Mouse (Mus musculus) cerebellum, adult 9-10 months (tissue): Measurements from ENCODE around the gene Mapk6.
A peak's percentile ranks its signal among the peaks of the same experiment; 100 is the strongest.
"Not testable (repeated sequence)": the region's sequence is repeated elsewhere in the genome, so short reads cannot be mapped to it uniquely, and the experiment has no call there.

Experiments
- DNase-seq: peaks from one replicate; pipeline ENCODE4 v3.0.0; 2022

Gene Mapk6

GRCm38 (mm10) chr9:75409852-75410378 is at the start of gene Mapk6:
Gene Mapk6 (minus strand): TSS chr9:75410005.
- peak; percentile 97 for DNase-seq

- no peak for DNase-seq
These were observed 45.9 kb upstream of the Mapk6 start for GRCm38 (mm10) chr9:75455684-75456083.

- DNase-seq = no peak
These were observed 44.2 kb upstream of the Mapk6 start for GRCm38 (mm10) chr9:75453994-75454393.

- no peak for DNase-seq
These were observed 38.2 kb upstream of the Mapk6 start for GRCm38 (mm10) chr9:75448021-75448420.

GRCm38 (mm10) chr9:75446574-75446973 is 36.8 kb upstream of the Mapk6 start:
- DNase-seq = not testable (repeated sequence)

GRCm38 (mm10) chr9:75444981-75445380 is 35.2 kb upstream of the Mapk6 start:
- DNase-seq = no peak

- DNase-seq = no peak
These were observed 31.9 kb upstream of the Mapk6 start for GRCm38 (mm10) chr9:75441691-75442131.

- DNase-seq = peak; percentile 94
These were observed 31.2 kb upstream of the Mapk6 start, which contains the start of gene Leo1 for GRCm38 (mm10) chr9:75440796-75441666. Gene Leo1 (plus strand): TSS chr9:75441524.

- DNase-seq = peak; percentile 60
These were observed 28.0 kb upstream of the Mapk6 start for GRCm38 (mm10) chr9:75437653-75438385.

- DNase-seq = peak; percentile 65
These were observed 26.1 kb upstream of the Mapk6 start for GRCm38 (mm10) chr9:75435918-75436317.

- DNase-seq = peak; percentile 34
These were observed 25.5 kb upstream of the Mapk6 start for GRCm38 (mm10) chr9:75435291-75435690.

- DNase-seq = no peak
These were observed 25.1 kb upstream of the Mapk6 start for GRCm38 (mm10) chr9:75434872-75435271.

- peak; percentile 75 for DNase-seq
These were observed 24.5 kb upstream of the Mapk6 start for GRCm38 (mm10) chr9:75434172-75434793.

GRCm38 (mm10) chr9:75432694-75433093 is 22.9 kb upstream of the Mapk6 start:
- no peak for DNase-seq

- peak; percentile 78 for DNase-seq
These were observed 21.2 kb upstream of the Mapk6 start for GRCm38 (mm10) chr9:75430822-75431621.

- DNase-seq = no peak
These were observed 19.9 kb upstream of the Mapk6 start for GRCm38 (mm10) chr9:75429657-75430056.

- no peak for DNase-seq
These were observed 19.2 kb upstream of the Mapk6 start for GRCm38 (mm10) chr9:75429040-75429439.

GRCm38 (mm10) chr9:75428274-75428600 is 18.4 kb upstream of the Mapk6 start:
- DNase-seq = no peak

GRCm38 (mm10) chr9:75427366-75428273 is 17.8 kb upstream of the Mapk6 start:
- peak; percentile 97 for DNase-seq

GRCm38 (mm10) chr9:75425796-75426391 is 16.1 kb upstream of the Mapk6 start:
- DNase-seq = no peak
